Comparison of ENCODE assay signal across 8 mouse cellular contexts in genomic region chr8:30915601-30916171, GRCm38 (mm10).
A peak's percentile ranks its signal among the peaks of the same experiment; 100 is the strongest.
DNase-seq lines count a peak whose midpoint lies in the region; ATAC-seq lines count a peak whose summit lies in the region.

No protein-coding gene starts in this region.

- no peaks in the 10 kb centered on the region for H3K9me3 ChIP-seq in embryonic facial prominence, embryonic 13.5 days
- H3K9me3 ChIP-seq in hindbrain, embryonic 10.5 days, result no peaks in the 10 kb centered on the region
- H3K9me3 ChIP-seq in midbrain, embryonic 13.5 days, result no peaks in the 10 kb centered on the region

- H3K27ac ChIP-seq in embryonic facial prominence, embryonic 13.5 days, result peak overlapping the region; percentile 78
- peak overlapping the region; percentile 86 for H3K27ac ChIP-seq in hindbrain, embryonic 10.5 days
- peak overlapping the region; percentile 72 for H3K27ac ChIP-seq in midbrain, embryonic 13.5 days

- intact Hi-C loops in left cerebral cortex, postnatal 10 days (cut with DNase I), result loop anchor here (5.0 kb wide), 1 partner anchor 117 kb away; no protein-coding TSS in a partner anchor

- H3K9ac ChIP-seq in embryonic facial prominence, embryonic 13.5 days, result peak overlapping the region; percentile 64
- peak overlapping the region; percentile 67 for H3K9ac ChIP-seq in midbrain, embryonic 13.5 days (replicated peaks)

- ATAC-seq in embryonic facial prominence, embryonic 13.5 days (ENCODE audit: insufficient number of reproducible peaks, insufficient read depth, low FRiP score, low TSS enrichment, low read depth), result peak; percentile 81; the same call in 1 of the 2 replicates
- peak; percentile 86 for ATAC-seq in midbrain, embryonic 13.5 days
- ATAC-seq in CD4-positive, CD25-positive, alpha-beta regulatory T cell, adult 4 months, result no peak

- peak overlapping the region; percentile 74 for H3K4me2 ChIP-seq in embryonic facial prominence, embryonic 13.5 days
- peak overlapping the region; percentile 63 for H3K4me2 ChIP-seq in midbrain, embryonic 13.5 days (replicated peaks)

- no peaks in the 10 kb centered on the region for H3K27me3 ChIP-seq in embryonic facial prominence, embryonic 13.5 days
- no peaks in the 10 kb centered on the region for H3K27me3 ChIP-seq in hindbrain, embryonic 10.5 days (ENCODE audit: insufficient read depth, poor library complexity, severe bottlenecking)
- no peaks in the 10 kb centered on the region for H3K27me3 ChIP-seq in midbrain, embryonic 13.5 days

- H3K4me1 ChIP-seq in embryonic facial prominence, embryonic 13.5 days, result peaks cover 25% of the 10 kb centered on the region
- H3K4me1 ChIP-seq in hindbrain, embryonic 10.5 days (replicated peaks), result peaks cover 16% of the 10 kb centered on the region
- H3K4me1 ChIP-seq in midbrain, embryonic 13.5 days (replicated peaks), result peaks cover 30% of the 10 kb centered on the region

- H3K4me3 ChIP-seq in embryonic facial prominence, embryonic 13.5 days, result peak overlapping the region; percentile 41
- H3K4me3 ChIP-seq in hindbrain, embryonic 10.5 days, result peak overlapping the region; percentile 55
- peak overlapping the region; percentile 36 for H3K4me3 ChIP-seq in midbrain, embryonic 13.5 days (replicated peaks)

- H3K36me3 ChIP-seq in embryonic facial prominence, embryonic 13.5 days, result no peaks in the 10 kb centered on the region
- no peaks in the 10 kb centered on the region for H3K36me3 ChIP-seq in hindbrain, embryonic 10.5 days
- no peaks in the 10 kb centered on the region for H3K36me3 ChIP-seq in midbrain, embryonic 13.5 days

- WGBS in embryonic facial prominence, embryonic 13.5 days, result 10% methylated on average over 13 of the region's 13 CpGs
- 9% methylated on average over 13 of the region's 13 CpGs for WGBS in hindbrain, embryonic 10.5 days
- 7% methylated on average over 13 of the region's 13 CpGs for WGBS in midbrain, embryonic 13.5 days

- peak; percentile 5 for DNase-seq in gastrocnemius, postnatal 10 days
- no peak for DNase-seq in gastrocnemius, adult 8-10 months (ENCODE audit: low spot score in 2 of 2)
- peak; percentile 43 for DNase-seq in hindbrain, embryonic 10.5 days (ENCODE audit: low spot score)
- peak; percentile 38 to 51 for DNase-seq in left cerebral cortex, postnatal 10 days (ENCODE audit: extremely low spot score in 1 of 2, low spot score in 2 of 2)
- DNase-seq in urinary bladder, adult 2 months (ENCODE audit: low spot score), result no peak

Comparison
In these comparisons a context has a peak if more than half of its experiments do, and no peak if none do; other contexts are left out.
1. DNase-seq: peak in gastrocnemius, postnatal 10 days (single experiment), hindbrain, embryonic 10.5 days (single experiment) and left cerebral cortex, postnatal 10 days (2 of 2); none in gastrocnemius, adult 8-10 months (0 of 2) and urinary bladder, adult 2 months (single experiment).
2. Peak in every context shown above with its lines, with median percentiles within 50 percentile points of each other: H3K27ac ChIP-seq and H3K4me3 ChIP-seq.